Mouse (Mus musculus) right cerebral cortex, postnatal 36 days (tissue): Measurements from ENCODE around the gene Zfp330.

ENCODE experiments used
- DNase-seq, 2 experiments: peaks; one replicate each; pipeline ENCODE4 v3.0.0; 2022; ENCODE audit warnings: low spot score in 2 of 2, mixed read lengths in 1 of 2

Zfp330 gene

DNA sequence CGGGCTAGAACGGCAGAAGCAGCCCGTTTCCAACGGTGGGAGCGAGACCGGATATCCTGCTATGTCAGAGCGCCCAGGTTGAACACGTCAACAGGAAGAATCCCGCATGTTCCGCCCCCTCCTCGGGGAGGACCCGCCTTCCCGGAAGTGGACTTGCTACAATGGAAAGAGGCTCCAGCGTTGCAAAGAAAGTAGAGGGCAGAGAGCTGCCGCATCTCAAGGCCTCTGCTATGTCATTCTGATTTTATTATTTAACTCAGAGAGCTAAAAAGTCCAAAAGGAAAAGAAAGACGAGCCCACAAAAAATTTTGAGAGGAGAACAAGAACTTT is at the start of gene Zfp330:
TSS of gene Zfp330 (minus strand) at position 68 of the 330 bp plus-strand sequence.
- DNase-seq, result peak; percentile 89 to 93

DNA sequence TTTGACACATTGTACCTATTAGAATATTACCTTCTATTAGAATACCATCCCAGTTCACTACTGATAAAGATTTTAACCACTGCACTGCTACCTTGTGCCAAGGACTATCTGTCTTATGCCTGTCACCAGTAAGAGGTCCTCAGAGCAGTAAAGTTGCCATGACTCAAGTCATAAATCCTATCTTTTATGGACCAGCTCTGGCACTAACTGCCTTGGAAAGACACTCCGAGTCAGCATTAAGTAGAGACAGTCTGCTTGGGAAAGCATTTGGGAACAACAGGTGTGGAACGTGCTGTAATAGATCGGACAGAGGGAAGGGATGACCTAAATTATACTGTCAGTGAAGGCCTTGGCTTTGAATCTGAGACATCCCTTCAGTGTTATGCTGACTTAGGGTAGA is 4.0 kb upstream of the Zfp330 start:
- no peak for DNase-seq

- DNase-seq, result no peak
Measured at GRCm38 (mm10) chr8:82777406-82777805, 3.4 kb upstream of the Zfp330 start.

- peak; percentile 15 to 43 for DNase-seq
Measured at GRCm38 (mm10) chr8:82774482-82774881, 522 bp upstream of the Zfp330 start.

DNA sequence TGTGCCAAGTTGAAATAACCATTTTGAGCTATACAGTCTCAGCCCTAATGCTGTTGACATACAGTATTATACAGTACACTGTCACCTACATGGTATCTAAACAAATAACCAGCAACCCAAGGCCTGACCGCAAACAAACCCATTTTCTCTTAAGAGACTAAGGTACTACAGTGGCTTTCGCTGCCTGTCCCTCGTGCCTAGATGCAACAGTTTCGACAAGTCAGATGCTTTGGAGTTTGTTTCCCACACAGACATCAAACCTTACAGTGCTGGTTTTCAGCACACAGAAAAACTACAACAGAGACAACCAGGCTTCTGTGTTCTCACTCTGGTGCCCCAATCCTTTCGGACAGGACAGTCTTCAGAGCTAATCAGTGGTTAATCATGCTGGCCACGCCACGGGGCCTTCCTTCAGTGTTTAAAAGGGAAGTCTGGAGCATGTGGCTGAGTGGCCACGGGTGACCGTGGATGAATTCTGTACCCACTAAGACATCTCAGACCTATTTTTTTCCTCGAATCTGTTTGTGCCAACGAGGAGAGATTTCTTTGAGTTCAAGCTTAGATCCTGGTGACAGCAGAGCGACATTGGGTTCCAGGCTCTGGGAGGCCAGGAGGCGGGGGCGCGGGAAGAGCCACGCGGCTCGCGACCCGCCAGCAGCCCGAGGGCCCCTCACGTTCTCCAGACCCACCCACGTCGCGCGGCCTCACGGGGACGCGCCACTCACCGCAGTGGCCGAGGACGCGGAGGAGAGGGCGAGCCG is 448 bp downstream of the Zfp330 start:
- DNase-seq, result peak in 1 of 2 experiments; percentile 7

- no peak for DNase-seq
Measured at GRCm38 (mm10) chr8:82770886-82771285, 3.1 kb downstream of the Zfp330 start.

DNA sequence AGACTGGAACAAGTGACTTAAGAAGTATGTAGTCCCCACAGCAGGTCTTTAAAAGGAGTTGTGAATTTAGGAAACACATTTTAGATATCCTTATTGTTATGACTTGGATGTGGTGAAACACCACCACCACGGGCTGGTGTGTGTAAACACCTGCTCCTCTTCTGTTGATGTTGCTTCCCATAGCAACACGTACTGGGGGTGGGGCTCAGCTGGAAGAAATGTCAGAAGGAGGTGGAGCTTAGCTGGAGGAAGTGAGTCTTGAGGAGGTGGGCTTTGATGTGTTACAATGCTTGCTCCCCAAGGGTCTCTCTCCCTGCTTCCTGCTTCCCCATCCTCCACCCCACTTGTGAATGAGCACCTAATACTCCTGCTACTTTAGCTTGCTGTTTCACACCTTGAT is 14.9 kb downstream of the Zfp330 start:
- no peak for DNase-seq

DNA sequence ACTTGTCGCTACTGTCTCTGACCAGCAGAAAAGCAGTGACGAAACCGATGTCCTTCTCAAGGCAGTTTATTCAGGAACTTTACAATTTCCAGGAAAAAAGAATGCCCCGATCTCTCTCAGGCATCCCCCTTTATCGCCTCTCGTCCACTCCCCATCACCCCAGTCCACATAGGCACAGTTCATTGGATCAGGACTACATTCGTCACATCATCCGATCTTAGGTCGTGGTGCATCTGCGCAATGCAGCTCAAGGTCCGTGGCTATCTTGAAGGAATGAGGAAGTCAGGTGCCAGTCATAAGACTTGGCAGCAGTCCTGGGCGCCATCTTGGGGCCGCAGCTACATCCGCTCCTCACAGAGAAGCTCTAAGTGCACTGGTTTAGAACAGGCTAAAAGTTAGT is 19.0 kb downstream of the Zfp330 start:
- no peak for DNase-seq

DNA sequence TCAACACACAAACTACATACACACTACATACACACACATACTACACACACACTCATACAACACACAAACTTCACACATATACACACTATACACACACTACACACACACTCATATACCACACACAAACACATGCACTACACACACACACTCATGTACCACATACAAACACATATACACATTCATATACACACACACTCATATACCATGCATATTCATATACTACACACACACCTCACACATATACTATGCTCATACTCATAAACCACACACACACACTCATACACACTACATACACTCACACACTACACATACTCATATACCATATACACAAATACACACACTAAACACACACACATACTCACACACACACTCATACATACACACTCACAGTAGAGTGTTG is 27.3 kb downstream of the Zfp330 start:
- DNase-seq, result no peak

- peak; percentile 21 to 50 for DNase-seq
Measured at GRCm38 (mm10) chr8:82743905-82744904, 29.8 kb downstream of the Zfp330 start.
